Mouse (Mus musculus) forebrain, embryonic 14.5 days (tissue): ENCODE measurements around the gene Zfp672. TPM values are rescaled to one million over a fixed set of nuclear protein-coding genes. Genes with fewer than 3 reads are reported as not detected.
"Not testable (repeated sequence)": the region's sequence is repeated elsewhere in the genome, so short reads cannot be mapped to it uniquely, and the experiment has no call there.

ENCODE experiments used
- ATAC-seq: fragments of 200-750 bp; cut with Nextera tagmentation; 2 replicates; pipeline ENCODE4 v1.8.0; 2017; ENCODE audit warnings: mild to moderate bottlenecking, moderate library complexity
- DNase-seq: peaks from one replicate; pipeline ENCODE4 v3.0.0-alpha.2; 2015; ENCODE audit warnings: low spot score
- H3K27ac ChIP-seq: fragments of 300-500 bp; sonication (generic); 2 replicates; pipeline ENCODE4 v1.5.1; 2014; ENCODE audit warnings: low read depth, mild to moderate bottlenecking, control low read depth, low read length, moderate library complexity
- H3K27me3 ChIP-seq: fragments of 300-500 bp; sonication (generic); replicated peaks from 2 replicates; pipeline ENCODE4 v1.6.1; 2014; ENCODE audit warnings: low read length, control low read depth, mixed read lengths; ENCODE audit not compliant: control insufficient read depth, insufficient read depth
- H3K36me3 ChIP-seq: fragments of 300-500 bp; sonication (generic); 2 replicates; pipeline ENCODE4 v1.6.1; 2014; ENCODE audit warnings: low read length, control low read depth; ENCODE audit not compliant: control insufficient read depth, insufficient read depth
- H3K4me1 ChIP-seq: fragments of 300-500 bp; sonication (generic); 2 replicates; pipeline ENCODE4 v1.6.1; 2014; ENCODE audit warnings: antibody characterized with exemption, low read length, control low read depth; ENCODE audit not compliant: control insufficient read depth, insufficient read depth
- H3K4me2 ChIP-seq: fragments of 300-500 bp; sonication (generic); 2 replicates; pipeline ENCODE4 v1.6.1; 2014; ENCODE audit warnings: mild to moderate bottlenecking, control low read depth, low read length
- H3K4me3 ChIP-seq: fragments of 300-500 bp; sonication (generic); 2 replicates; pipeline ENCODE4 v1.5.1; 2014; ENCODE audit warnings: low read depth, low read length, control low read depth
- H3K9ac ChIP-seq: fragments of 300-500 bp; sonication (generic); 2 replicates; pipeline ENCODE4 v1.6.1; 2014; ENCODE audit warnings: mild to moderate bottlenecking, low read length, control low read depth, moderate library complexity
- H3K9me3 ChIP-seq: fragments of 300-500 bp; sonication (generic); replicated peaks from 2 replicates; pipeline ENCODE4 v1.6.1; 2016; ENCODE audit warnings: low read length, control low read depth, mixed read lengths; ENCODE audit not compliant: control insufficient read depth
- WGBS: fragments of 180-500 bp; shearing (Covaris S2); extraction: QIAGEN DNeasy Blood & Tissue Kit; methylation state at CpG from one replicate; pipeline ENCODE4 v1.1.7; 2014; 5-methylcytosine and 5-hydroxymethylcytosine counted together
- polyA plus RNA-seq: library from polyadenylated mRNA; unstranded; fragments of >200 nt; fragmentation: Nextera tagmentation; extraction: Ambion mirVana; gene quantifications from 2 replicates; pipeline ENCODE4 v1.2.1, GENCODE M21; 2014

Gene Zfp672
- polyA plus RNA-seq, 1 experiment from 2014 or later: 38.8 TPM

- H3K36me3 ChIP-seq: peaks cover 57% of the 10 kb centered on the region
- H3K4me3 ChIP-seq: no peak overlapping the region
- ATAC-seq (no peak), DNase-seq (no peak)
- no peak overlapping the region for H3K9ac ChIP-seq
- H3K4me1 ChIP-seq: peaks cover 3% of the 10 kb centered on the region; the same call in 1 of the 2 replicates
- 79% methylated on average over 28 of the region's 28 CpGs for WGBS
- no peaks in the 10 kb centered on the region for H3K9me3 ChIP-seq
- H3K27ac ChIP-seq: no peak overlapping the region
- H3K4me2 ChIP-seq: no peak overlapping the region
- H3K27me3 ChIP-seq: no peaks in the 10 kb centered on the region
Measured at GRCm38 (mm10) chr11:58316768-58317390, 13.3 kb downstream of the Zfp672 start.

GRCm38 (mm10) chr11:58316344-58316743, 13.8 kb downstream of the Zfp672 start:
- Histone ChIP-seq H3K4me1 (no peaks in the 10 kb centered on the region), H3K4me3 (no peak overlapping the region), H3K27me3 (no peaks in the 10 kb centered on the region), H3K36me3 (peaks cover 62% of the 10 kb centered on the region), H3K27ac (no peak overlapping the region), H3K4me2 (no peak overlapping the region), H3K9me3 (no peaks in the 10 kb centered on the region), H3K9ac (no peak overlapping the region)
- ATAC-seq (no peak), DNase-seq (no peak)
- WGBS: 88% methylated on average over 17 of the region's 17 CpGs

GRCm38 (mm10) chr11:58315536-58316168, 14.5 kb downstream of the Zfp672 start:
- no peak for ATAC-seq
- no peak overlapping the region for H3K4me2 ChIP-seq
- H3K27me3 ChIP-seq: no peaks in the 10 kb centered on the region
- DNase-seq: no peak
- no peaks in the 10 kb centered on the region for H3K4me1 ChIP-seq
- 93% methylated on average over 5 of the region's 5 CpGs for WGBS
- H3K4me3 ChIP-seq: no peak overlapping the region
- H3K27ac ChIP-seq: no peak overlapping the region
- no peak overlapping the region for H3K9ac ChIP-seq
- H3K36me3 ChIP-seq: peaks cover 67% of the 10 kb centered on the region
- no peaks in the 10 kb centered on the region for H3K9me3 ChIP-seq

GRCm38 (mm10) chr11:58314069-58314468, 16.1 kb downstream of the Zfp672 start:
- H3K27ac ChIP-seq: no peak overlapping the region
- H3K9ac ChIP-seq: no peak overlapping the region
- DNase-seq (no peak), ATAC-seq (no peak)
- H3K27me3 ChIP-seq: no peaks in the 10 kb centered on the region
- H3K9me3 ChIP-seq: no peaks in the 10 kb centered on the region
- peaks cover 66% of the 10 kb centered on the region for H3K36me3 ChIP-seq
- H3K4me2 ChIP-seq: no peak overlapping the region
- H3K4me3 ChIP-seq: no peak overlapping the region
- 90% methylated on average over 6 of the region's 6 CpGs for WGBS
- no peaks in the 10 kb centered on the region for H3K4me1 ChIP-seq

- Histone ChIP-seq H3K4me2 (no peak overlapping the region), H3K9ac (no peak overlapping the region), H3K4me1 (peaks cover 11% of the 10 kb centered on the region), H3K27ac (no peak overlapping the region), H3K4me3 (no peak overlapping the region), H3K9me3 (no peaks in the 10 kb centered on the region), H3K27me3 (no peaks in the 10 kb centered on the region), H3K36me3 (peaks cover 19% of the 10 kb centered on the region; the same call in 1 of the 2 replicates)
- no peak for ATAC-seq
- WGBS: 94% methylated on average over 9 of the region's 9 CpGs
- DNase-seq: no peak
Measured at GRCm38 (mm10) chr11:58308661-58309060, 21.5 kb downstream of the Zfp672 start.

GRCm38 (mm10) chr11:58307411-58308080, 22.6 kb downstream of the Zfp672 start:
- H3K27me3 ChIP-seq: no peaks in the 10 kb centered on the region
- DNase-seq (peak; percentile 64), ATAC-seq (peak; percentile 32)
- peak overlapping the region; percentile 58; the same call in 1 of the 2 replicates for H3K27ac ChIP-seq
- under 1% methylated on average over 42 of the region's 42 CpGs for WGBS
- H3K36me3 ChIP-seq: peaks cover 19% of the 10 kb centered on the region; the same call in 1 of the 2 replicates
- peak overlapping the region; percentile 53 for H3K4me3 ChIP-seq
- H3K9me3 ChIP-seq: no peaks in the 10 kb centered on the region
- peak overlapping the region; percentile 94 for H3K4me2 ChIP-seq
- H3K4me1 ChIP-seq: peaks cover 14% of the 10 kb centered on the region
- H3K9ac ChIP-seq: peak overlapping the region; percentile 67

- Histone ChIP-seq H3K9me3 (no peaks in the 10 kb centered on the region), H3K36me3 (peaks cover 19% of the 10 kb centered on the region; the same call in 1 of the 2 replicates), H3K9ac (peak within 1 kb of the TSS; percentile 67), H3K27me3 (no peaks in the 10 kb centered on the region), H3K4me1 (peaks cover 14% of the 10 kb centered on the region), H3K4me2 (peak within 1 kb of the TSS; percentile 94), H3K27ac (peak within 1 kb of the TSS; percentile 58; the same call in 1 of the 2 replicates), H3K4me3 (peak within 1 kb of the TSS; percentile 53)
- WGBS: under 1% methylated on average over 34 of the region's 34 CpGs
- DNase-seq: peak; percentile 99
- peak; percentile 87 for ATAC-seq
Measured at GRCm38 (mm10) chr11:58306860-58307308, 23.3 kb downstream of the Zfp672 start, which contains the start of gene Zfp692. TSS of gene Zfp692 (plus strand) at chr11:58307069.

- not testable (repeated sequence) for H3K4me3 ChIP-seq, H3K4me2 ChIP-seq, ATAC-seq, H3K27me3 ChIP-seq, H3K9me3 ChIP-seq, H3K36me3 ChIP-seq, DNase-seq, H3K9ac ChIP-seq, H3K27ac ChIP-seq
- peaks cover 14% of the 10 kb centered on the region for H3K4me1 ChIP-seq
- WGBS: 93% methylated on average over 8 of the region's 8 CpGs
Measured at GRCm38 (mm10) chr11:58305299-58305698, 24.8 kb downstream of the Zfp672 start.
